Mouse (Mus musculus): Measurements from ENCODE around the gene Sept5. TPM values are rescaled to one million over a fixed set of nuclear protein-coding genes. Genes with fewer than 3 reads are reported as not detected.
A peak's percentile ranks its signal among the peaks of the same experiment; 100 is the strongest.

Gene Sept5
- 1 to 10 TPM; 3.7 to 3.8 TPM for total RNA-seq (2021)

DNA sequence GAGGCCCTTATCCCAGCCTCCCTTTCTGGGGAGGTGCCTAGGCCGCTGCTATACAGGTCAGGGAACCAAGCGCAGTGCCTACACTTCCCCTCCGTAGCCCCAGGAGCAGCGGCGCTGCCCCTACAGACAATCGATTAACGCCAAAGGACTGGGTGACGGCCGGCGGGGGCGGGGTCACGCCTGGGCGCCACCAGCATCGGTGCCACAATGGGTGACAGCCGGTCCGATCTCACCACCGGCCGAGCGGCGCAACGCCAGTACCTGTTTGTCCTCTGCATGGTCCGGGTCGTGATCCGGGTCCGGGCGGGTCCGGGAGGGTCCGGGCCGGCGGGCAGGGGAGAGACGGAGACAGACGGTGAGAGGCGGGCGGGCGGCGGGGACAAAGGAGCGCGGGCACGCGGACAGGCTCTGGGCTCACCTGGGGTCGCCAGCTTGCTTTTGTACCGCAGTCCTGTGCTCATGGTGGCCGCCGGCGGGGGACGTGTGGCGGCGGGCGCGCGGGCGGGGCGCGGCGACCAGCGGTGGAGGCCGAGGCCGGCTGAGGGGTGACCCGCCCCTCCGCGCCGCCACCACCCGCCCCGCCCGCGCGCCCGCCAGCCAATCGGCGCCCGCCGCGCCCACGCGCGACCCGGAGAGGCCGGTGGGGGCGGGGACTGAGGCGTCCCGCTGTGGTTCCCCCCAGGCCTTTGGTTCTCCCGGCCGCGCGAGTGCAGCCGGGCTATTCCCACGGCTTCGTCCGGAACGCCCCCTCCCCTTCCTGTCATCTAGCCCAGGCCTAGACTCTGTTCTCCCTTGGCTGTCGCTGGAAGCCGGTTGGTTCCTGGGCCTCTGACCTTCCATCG lies at the start of gene Sept5:
Gene Sept5, minus strand, starts transcription at position 565 of the 842 bp plus-strand sequence.
- intact Hi-C loops (cut with DNase I): loop anchor here (2.0 to 5.0 kb wide), 3 partner anchors 49 to 228 kb away; no protein-coding TSS in a partner anchor
- peak; percentile 73 to 74 for DNase-seq

DNA sequence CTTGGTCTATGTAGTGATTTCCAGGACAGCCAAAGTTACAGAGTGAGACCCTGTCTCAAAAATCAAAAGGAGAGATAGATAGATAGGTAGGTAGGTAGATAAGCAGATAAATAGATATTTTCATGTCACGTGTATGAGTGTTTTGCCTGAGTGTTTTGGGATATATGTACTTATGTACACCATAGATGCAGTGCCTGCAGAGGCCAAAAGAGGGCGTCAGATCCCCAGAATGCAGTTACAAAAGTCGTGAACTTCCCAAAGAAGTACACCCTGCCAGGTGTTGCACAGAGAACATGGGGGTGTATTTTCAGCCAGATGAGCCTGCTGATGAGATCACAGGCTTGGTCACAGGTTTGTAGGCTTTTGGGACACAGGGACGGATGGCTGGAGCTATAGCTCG lies 49.4 kb upstream of the Sept5 start:
- intact Hi-C loops (cut with DNase I): loop anchor here (2.0 kb wide), 1 partner anchor 50 kb away; the partner anchor contains the start of gene Sept5
- DNase-seq: no peak

DNA sequence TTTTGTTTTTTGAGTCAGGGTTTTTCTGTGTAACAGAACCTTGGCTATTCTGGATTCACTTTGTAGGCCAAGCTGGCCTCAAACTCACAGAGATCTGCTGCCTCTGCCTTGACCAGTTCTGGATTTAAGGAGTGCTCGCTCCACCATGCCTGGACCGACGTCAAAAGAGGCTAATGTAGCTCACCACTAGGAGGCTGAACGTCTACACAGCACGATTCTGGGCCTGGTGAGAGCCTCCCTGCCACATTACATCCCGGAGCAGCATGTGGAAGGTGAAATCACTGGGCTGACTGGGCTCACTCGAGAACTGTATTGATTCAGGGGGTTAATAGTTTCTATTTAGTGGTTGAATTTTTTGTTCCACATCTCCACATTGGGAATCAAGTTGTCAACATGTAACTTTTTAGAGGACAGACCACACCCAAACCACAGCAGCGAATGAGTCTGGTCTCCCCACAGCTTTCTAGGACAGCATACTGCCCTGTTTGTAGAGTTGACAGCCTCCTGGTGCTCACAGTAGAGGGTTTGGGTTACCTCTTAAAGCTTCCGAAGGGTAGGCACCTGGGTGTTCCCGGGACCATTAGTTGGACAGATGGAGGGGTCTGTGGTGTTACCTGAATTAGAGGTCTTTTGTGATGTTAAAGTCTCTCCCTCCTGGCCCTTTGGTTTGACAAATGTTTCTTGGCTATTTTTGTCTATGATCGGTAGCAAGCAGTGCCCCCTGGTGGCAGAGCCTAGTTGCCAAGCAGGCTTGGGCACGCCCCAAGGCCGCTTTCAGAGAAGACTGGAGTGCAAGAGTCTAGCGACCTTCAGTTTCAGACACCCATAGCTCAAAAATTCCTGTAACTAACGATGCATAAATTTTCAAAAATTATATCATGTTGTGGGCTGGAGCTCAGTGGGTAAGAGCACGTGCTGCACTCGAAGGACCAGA lies 48.3 kb upstream of the Sept5 start:
- peak; percentile 65 to 77 for DNase-seq
- intact Hi-C loops (cut with DNase I): loop anchor here (1.0 to 2.0 kb wide), 2 partner anchors 49 to 235 kb away; partner anchors contain the start of gene Sept5

DNA sequence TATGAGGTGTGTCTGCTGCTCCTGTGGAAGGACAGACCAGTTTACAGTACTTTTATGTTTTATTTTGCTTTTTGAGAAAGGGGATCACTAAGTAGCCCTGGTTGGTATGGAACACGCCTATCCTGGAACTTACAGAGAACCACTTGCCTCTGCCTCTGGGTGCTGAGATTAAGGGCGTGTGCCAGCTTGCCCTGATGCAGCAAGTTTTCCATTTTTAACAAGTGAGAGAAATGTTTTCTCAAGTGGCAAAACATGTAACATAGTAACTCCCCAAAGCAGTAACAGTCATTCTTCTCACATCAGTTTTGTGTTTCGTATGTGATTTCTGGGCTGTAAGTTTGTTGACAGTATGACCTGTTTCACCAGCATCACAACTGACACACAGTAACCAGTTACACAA lies 43.3 kb upstream of the Sept5 start:
- intact Hi-C loops (cut with DNase I): no loop called here
- no peak for DNase-seq

DNA sequence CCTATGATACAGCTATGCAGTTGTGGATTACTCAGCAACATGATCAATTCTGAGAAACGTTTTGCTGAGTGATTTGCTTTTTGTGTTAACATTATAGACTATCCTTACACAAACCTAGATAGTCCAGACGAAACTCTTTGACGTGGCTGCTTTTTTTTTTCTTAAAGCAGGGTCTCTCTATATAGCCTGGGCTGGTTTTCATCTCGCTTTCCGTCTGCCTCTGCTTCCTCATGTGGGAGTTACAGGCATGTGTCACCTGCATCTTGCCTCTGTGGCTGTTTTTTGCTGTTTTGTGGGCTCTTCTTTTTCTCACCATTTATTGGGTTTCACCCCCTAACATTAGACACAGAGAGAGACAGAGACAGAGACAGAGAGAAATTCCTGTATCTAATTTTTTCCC lies 42.3 kb upstream of the Sept5 start:
- DNase-seq: no peak
- intact Hi-C loops (cut with DNase I): no loop called here

DNA sequence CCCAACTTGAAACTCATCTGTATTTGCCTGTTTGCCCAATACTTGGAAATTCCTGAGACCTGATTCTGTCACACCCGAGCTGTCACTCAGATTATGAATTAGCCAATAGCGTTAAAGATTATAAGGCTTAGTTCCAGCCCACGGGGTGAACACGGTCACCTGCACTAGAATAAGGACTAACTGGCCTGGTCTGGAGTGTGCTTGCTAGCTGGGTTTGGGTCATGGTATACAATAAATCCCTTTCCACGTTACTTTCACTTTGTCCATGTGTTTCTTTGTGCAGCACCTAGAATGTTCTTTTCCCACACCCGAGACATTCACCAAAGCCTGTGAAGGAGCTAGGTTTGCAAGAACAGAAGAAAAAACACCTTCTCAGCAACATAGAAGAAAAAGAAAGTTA lies 40.2 kb upstream of the Sept5 start:
- intact Hi-C loops (cut with DNase I): no loop called here
- DNase-seq: no peak

DNA sequence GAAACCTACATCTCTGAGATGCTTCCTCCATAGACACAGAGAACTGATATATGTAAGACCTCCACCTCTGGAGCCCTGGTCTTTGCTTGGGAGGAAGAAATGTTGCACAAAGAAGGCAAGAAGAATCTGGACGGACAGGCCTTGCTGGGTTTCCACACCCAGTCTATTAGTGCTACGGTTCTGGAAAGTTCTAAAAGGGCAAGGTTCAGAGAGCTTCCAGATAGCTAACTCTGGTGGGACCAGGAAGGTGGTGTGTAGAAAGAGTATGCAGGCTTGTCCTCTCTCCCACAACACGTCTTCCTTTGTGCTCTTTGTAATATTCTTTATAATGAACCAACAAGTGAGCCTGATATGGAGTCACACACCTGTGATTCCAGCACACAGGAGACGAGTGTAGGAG lies 28.8 kb upstream of the Sept5 start:
- intact Hi-C loops (cut with DNase I): no loop called here
- no peak for DNase-seq

DNA sequence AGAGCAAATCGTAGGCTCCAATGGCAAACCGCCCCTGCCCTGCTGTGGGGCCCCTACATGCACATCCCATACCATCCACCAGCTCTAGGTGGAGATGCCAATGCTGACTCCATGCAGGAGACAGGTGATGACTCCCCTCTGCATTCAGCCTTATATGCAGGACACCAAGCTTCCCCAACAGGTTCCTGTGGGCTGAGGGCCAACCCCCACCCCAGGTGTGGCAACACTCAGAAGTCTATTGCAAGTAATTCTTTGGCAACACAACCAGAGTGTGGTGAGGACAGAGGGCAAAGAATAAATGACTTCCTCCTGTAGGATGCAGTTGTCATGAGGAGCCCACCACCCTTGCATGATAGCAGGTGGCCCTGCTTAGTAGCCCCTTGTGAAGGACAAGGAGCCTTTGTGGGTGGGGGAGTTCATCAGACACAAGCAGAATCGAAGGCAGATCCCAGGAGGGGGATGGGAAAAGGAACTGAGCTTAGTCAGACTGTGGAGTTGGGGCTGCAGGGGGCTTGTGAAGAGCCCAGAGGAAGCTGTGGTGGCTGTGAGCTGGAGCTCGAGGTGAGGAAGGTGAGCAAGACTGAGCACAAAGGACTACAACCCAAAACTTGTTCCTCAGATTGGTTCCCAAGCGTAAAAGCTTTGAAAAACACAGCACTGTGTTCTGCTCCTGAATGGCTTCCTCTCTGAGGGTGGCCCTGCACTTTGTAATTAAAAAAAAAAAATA lies 25.8 kb upstream of the Sept5 start:
- DNase-seq: no peak
- intact Hi-C loops (cut with DNase I): no loop called here

DNA sequence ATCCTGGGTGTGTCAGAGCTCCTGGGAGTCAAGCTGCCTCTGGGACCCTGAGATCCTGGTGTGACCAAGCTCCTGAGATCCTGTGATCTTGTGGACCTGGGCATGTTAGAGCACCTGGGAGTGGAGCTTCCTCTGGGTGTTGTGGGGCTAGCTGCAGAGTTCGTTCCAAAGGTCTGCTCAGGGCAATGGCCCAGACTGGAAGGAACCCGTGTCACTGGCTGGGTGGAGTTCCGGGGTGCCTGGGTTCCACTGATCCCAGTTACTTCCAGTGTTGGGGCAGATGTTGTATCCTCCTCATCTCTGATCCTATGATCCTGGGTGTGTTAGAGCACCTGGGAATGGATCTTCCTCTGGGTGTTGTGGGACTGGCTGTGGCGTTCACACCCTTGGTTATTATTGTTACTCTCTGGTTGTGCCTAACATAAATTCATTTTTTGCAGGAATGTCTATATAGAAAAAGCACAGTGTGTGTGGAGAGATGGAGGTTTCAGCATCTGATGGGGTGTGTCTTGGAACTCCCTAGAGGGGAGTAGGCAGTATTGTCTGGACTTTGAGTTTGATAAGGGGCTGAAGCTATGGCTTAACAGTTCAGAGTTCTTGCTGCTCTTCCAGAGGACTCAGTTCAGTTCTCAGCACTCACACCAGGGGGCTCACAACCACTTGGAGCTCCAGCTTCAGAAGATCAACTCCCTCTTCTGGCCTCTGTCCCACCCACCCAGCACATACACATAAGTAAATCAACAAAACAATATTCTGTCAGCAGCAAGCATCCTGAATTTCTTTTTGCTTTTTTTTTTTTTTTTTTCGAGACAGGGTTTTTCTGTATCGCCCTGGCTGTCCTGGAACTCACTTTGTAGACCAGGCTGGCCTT lies 23.8 kb upstream of the Sept5 start:
- no peak for DNase-seq
- intact Hi-C loops (cut with DNase I): no loop called here

DNA sequence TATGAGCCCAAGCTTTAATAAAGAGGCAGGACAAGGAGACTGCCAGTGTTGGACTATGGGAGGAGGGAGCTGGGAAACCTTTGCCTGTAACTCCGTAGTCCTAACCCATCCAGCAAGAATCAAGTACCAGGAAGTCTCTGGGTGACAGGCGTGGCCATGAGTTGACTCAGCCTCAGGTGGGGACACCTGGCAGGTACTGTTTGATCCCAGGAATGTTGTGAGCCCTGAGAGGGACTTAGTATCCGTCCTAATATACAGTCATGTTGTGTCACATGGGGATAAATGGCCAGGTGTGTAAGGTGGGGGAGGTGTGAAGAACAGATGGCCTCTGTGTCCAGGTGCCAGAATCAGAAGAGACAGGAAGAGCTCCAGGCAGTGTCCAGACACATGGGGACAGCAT lies 19.4 kb upstream of the Sept5 start:
- intact Hi-C loops (cut with DNase I): no loop called here

DNA sequence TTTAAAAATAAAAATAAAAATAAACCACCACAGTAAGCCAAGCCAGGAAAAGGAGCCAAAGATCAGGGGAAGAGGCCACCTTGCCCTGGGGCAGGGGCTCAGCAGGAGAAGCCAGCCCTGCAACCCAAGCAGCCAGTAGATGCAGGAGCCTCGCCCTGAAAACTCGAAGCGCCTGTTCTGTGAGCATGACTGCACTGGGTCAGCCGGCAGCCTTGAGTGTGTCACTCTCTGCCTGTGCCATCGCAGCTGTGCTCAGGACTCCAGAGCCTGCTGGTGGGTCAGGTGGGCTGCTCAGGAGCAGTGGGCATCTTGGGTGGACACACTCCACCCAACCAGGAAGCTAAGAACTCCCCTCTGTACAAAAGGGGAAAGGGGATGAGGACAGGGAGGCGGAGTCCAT lies 15.6 kb upstream of the Sept5 start:
- intact Hi-C loops (cut with DNase I): no loop called here
- no peak for DNase-seq

More for the DNA sequence above, 19.4 kb upstream of the Sept5 start:
- no peak for DNase-seq

DNA sequence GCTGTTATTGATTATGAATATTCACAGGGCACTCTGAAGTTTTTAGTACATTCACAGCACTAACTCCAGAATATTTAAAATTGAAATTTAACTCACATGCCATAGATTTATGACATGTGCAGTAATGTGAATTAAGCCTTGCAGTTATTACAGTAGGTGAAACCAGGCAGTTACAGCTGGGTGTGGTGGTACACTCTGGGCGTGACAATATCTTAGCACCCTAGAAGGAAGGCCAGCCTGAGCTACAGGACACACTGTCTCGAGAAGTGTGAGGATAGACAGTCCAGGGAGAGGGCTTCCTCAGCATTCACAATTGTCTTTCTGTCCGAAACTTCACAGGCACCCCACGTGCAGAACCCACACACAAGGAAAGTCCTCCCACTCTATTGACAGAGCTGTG lies 14.7 kb upstream of the Sept5 start:
- intact Hi-C loops (cut with DNase I): no loop called here
- DNase-seq: no peak

DNA sequence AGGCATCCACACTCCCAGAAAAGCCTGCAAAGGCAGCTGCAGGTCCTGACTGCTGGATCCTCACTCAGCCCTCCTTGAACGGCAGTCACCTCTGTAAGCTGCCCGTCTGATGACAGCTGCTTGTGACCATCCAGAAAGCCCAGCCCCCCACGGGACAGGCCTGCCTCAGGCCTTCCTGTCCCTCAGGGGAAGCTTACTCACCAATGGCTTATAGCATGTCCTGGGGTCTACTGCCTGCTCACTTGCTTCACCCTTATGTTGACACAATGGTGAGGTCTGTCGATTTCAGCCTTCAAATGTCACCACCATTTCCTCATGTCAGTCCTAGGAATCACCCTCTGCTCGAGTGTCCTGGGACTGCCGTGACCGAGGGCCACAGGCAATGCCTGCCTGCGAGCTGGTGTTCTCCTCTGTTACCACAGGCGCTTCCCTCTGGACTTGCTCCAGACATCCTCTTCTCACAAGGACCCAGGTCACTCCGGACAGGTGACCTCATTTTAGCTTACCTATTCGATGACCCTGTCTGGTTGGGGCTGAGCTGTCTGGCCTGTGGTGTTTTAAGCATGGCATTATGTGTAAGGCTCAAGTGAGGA lies 13.7 kb upstream of the Sept5 start:
- intact Hi-C loops (cut with DNase I): no loop called here

DNA sequence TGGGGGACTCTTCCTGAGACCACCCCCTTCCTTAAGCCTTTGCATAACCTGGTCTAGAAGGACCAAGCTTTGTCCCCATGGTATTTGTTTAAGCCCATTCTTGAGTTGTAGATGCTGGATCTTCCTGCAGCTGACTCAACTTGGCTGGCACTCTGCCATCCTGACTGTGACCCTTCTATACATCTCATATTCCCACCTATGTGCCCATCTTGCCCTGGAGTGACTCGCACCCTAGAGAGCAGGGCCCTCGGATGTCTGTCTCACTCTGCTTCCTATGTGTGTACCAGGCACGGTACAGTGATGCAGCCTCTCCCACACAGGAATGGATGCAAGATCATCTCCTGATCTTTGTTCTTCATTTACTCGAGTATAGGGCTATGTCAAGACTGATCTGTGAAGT lies 13.1 kb upstream of the Sept5 start:
- DNase-seq: no peak

More for the DNA sequence above, 13.7 kb upstream of the Sept5 start:
- DNase-seq: no peak

DNA sequence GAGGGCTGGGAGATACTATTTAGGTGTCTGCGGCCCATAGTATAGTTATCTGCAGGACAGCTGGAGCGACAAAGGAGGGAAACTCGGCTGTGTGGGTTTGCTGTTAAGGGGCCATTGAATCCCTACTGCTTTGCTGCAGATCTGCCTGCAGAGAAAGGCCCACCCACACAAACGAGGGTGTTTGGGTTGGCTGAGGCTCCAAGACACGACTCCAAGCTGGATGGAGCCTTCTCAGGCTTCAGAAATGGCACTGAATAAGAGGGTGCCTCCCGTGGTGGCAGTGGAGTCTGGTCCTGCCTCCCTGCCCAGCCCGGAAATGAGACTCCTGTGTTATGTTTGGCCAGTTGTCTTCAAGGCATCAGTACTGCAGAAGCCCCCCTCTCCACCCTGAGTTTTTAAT lies 12.5 kb upstream of the Sept5 start:
- intact Hi-C loops (cut with DNase I): no loop called here
- DNase-seq: no peak

More for the DNA sequence above, 13.1 kb upstream of the Sept5 start:
- intact Hi-C loops (cut with DNase I): no loop called here

DNA sequence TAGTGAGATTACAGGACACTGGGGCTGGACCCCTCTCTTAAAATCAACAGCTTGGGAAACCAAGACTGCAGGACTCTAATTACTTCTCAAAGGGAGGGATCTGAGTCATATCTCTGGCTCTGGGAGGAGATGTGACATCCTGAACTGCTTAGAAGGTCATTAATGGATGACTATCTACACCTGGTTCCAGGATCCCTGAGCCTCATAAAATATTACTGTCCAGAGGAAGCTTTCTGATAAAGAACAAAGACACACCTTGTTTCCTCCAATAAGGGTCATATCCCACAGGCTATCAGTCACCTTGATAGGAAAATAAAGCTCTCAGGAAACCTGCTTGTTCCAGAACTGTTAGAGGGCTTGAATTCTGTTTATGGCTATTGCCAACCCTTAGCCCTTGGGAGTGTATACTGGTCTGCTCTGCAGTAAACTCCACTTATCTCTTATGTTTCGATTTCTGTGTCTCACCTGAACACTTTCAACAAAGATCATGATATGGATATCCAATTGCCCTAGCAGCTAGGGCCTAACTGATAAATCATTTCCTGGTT lies 9.7 kb upstream of the Sept5 start:
- intact Hi-C loops (cut with DNase I): no loop called here
- DNase-seq: no peak

DNA sequence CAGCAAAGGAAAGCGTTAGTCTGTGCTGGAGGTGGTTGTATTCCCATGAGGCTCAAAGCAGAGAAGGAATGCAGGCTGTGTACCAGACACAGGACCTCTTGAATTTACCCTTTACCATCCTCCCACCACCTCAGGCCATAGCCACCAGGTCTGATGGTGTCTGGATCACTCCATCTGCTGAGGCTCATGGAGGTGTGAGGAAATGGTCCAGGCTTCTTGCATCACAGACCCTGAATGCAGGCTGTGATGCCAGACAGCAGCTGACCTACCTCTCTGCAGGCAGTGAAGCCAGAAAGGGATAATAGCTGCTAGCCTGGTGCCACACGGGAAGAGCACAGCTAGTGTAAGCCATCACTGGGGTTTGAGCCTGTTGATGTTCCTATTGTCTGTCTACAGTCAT lies 8.6 kb upstream of the Sept5 start:
- intact Hi-C loops (cut with DNase I): no loop called here

DNA sequence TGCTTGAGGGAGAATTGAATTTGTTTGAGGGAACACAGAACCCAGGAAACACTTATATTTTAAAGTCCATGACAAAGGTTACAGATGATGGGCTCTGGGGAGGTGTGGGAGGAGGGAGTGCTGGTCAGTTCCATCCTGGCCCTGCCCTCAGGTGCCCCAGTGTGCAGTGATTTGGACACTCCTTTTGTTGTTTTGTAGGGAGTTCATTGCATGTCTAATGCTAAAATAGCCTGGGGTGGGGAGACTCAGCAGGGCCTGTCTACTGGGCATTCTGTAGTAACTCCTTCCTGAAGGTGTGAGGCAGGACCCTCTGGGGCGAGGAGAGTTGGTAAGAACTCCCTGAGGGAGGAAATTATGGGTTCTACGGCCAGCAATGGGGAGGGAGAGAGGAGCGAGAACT lies 7.0 kb upstream of the Sept5 start:
- intact Hi-C loops (cut with DNase I): no loop called here
- DNase-seq: no peak

More for the DNA sequence above, 8.6 kb upstream of the Sept5 start:
- DNase-seq: no peak

DNA sequence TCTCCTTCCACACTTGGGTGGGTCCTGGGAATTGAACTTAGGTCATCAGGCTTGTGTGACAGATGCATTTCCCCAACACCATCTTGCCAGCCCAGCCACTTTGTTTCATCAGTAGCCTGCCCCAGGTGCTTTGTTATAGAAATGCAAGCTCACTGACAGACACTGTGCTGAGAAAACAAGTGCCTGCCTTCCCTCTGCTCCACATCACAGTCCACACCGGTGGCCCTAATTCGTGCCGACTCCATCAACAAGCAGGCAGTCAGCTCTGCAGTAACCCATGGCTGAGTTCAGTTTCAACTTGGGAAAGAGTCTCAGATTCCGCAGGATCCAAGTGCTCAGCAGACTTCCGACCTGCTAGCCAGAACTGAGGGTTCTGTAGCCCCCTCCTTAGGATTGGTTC lies 6.6 kb upstream of the Sept5 start:
- no peak for DNase-seq
- intact Hi-C loops (cut with DNase I): no loop called here
